Comparison of ENCODE assay signal across 19 mouse cellular contexts in the genomic region with DNA sequence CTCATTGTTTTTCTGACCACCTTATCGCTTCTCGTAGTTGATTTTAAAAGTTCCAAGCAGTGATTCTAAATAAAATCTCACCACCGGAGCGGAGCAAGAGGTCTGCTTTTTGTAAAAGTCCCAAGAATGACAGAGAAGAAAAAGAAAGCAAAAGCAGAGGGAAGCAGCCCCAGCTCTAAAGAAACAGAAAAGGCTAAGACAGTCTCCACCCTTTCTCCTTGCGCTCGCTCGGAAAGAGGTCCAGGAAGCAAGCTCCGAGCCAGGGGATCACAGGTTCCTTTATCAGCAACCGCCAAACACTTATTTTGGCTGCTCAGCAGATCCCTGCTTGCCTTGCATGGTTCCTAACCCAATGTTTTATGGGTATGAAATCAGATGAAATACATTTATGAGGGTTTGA.
DNase-seq lines count a peak whose midpoint lies in the region; ATAC-seq and TF ChIP-seq lines count a peak whose summit lies in the region.
"Had no signal": no experiment of that assay in that cellular context is flagged by ENCODE, and none has a peak within 500 bp of the region (broad histone marks: within the 10 kb centered on the region; RNA-seq: fewer than 3 reads in every experiment).

No protein-coding gene starts in this region.

- peak overlapping the region; percentile 27 for H3K4me3 ChIP-seq in heart, postnatal 0 days (ENCODE audit: low read depth, low read length)
- no peak overlapping the region for H3K4me3 ChIP-seq in stomach, embryonic 16.5 days (replicated peaks; ENCODE audit: low read length)
- no peak overlapping the region for H3K4me3 ChIP-seq in cerebellum, adult 2 months (replicated peaks; ENCODE audit: insufficient read depth, low read depth, low read length)
- H3K4me3 ChIP-seq: hindbrain, embryonic 10.5 days; kidney, embryonic 15.5 days had no signal

- H3K9ac ChIP-seq in heart, postnatal 0 days (replicated peaks; ENCODE audit: low read depth, low read length) = no peak overlapping the region
- no peak overlapping the region for H3K9ac ChIP-seq in stomach, embryonic 16.5 days (ENCODE audit: low read length)
- H3K9ac ChIP-seq: kidney, embryonic 15.5 days; liver, embryonic 14.5 days had no signal

- H3K9me3 ChIP-seq in heart, postnatal 0 days (replicated peaks; ENCODE audit: control insufficient read depth, low read length) = no peaks in the 10 kb centered on the region
- H3K9me3 ChIP-seq in stomach, embryonic 16.5 days (replicated peaks; ENCODE audit: control insufficient read depth, low read length) = no peaks in the 10 kb centered on the region
- H3K9me3 ChIP-seq: hindbrain, embryonic 10.5 days; kidney, embryonic 15.5 days had no signal

- H3K4me1 ChIP-seq in heart, postnatal 0 days (ENCODE audit: control insufficient read depth, insufficient read depth) = no peaks in the 10 kb centered on the region
- H3K4me1 ChIP-seq in stomach, embryonic 16.5 days (ENCODE audit: control insufficient read depth, insufficient read depth, low read length) = no peaks in the 10 kb centered on the region
- H3K4me1 ChIP-seq in cerebellum, adult 2 months (ENCODE audit: control insufficient read depth, insufficient read depth, low read length) = no peaks in the 10 kb centered on the region
- H3K4me1 ChIP-seq: kidney, embryonic 15.5 days had no signal

- DNase-seq in heart, adult 18-20 months = peak; percentile 22 to 35
- no peak for DNase-seq in heart, postnatal 4 days
- peak; percentile 18 to 28 for DNase-seq in heart, adult 9 months (ENCODE audit: low spot score in 2 of 2)
- peak; percentile 9 for DNase-seq in heart, postnatal 0 days (ENCODE audit: low spot score)
- DNase-seq in layer of hippocampus, postnatal 25 days (ENCODE audit: extremely low spot score in 1 of 2, low spot score in 1 of 2) = no peak
- no peak for DNase-seq in cerebellum, adult 2 months
- no peak for DNase-seq in gastrocnemius, adult 8-10 months (ENCODE audit: low spot score in 2 of 2)
- DNase-seq: adrenal gland, adult 8-10 months; cerebellum, adult 11 months; gastrocnemius, postnatal 14 days; lung, postnatal 10 days; right cerebral cortex, postnatal 25 days; thymus, postnatal 4 days had no signal

- H3K27ac ChIP-seq in heart, postnatal 0 days (ENCODE audit: low read depth) = no peak overlapping the region
- no peak overlapping the region for H3K27ac ChIP-seq in stomach, embryonic 16.5 days (ENCODE audit: low read length)
- no peak overlapping the region for H3K27ac ChIP-seq in cerebellum, adult 2 months (ENCODE audit: insufficient read depth, low read length)
- H3K27ac ChIP-seq: hindbrain, embryonic 10.5 days; kidney, embryonic 15.5 days; liver, embryonic 14.5 days had no signal

- no peaks in the 10 kb centered on the region for H3K27me3 ChIP-seq in heart, postnatal 0 days (ENCODE audit: control insufficient read depth, insufficient read depth, low read length)
- no peaks in the 10 kb centered on the region for H3K27me3 ChIP-seq in stomach, embryonic 16.5 days (ENCODE audit: control insufficient read depth, insufficient read depth, low read length)
- no peaks in the 10 kb centered on the region for H3K27me3 ChIP-seq in cerebellum, adult 2 months (ENCODE audit: control insufficient read depth, insufficient read depth, low read length)
- H3K27me3 ChIP-seq: CH12.LX; kidney, embryonic 15.5 days had no signal

- 30% methylated on average over 9 of the region's 9 CpGs for WGBS in heart, postnatal 0 days
- 50% methylated on average over 9 of the region's 9 CpGs for WGBS in stomach, embryonic 16.5 days
- 75% methylated on average over 9 of the region's 9 CpGs for WGBS in cerebellum, adult 2 months

- TF ChIP-seq EP300 in heart, postnatal 0 days (IDR thresholded peaks at IDR 0.05; ENCODE audit: low read depth) = no peak

- H3K4me2 ChIP-seq in heart, postnatal 0 days (ENCODE audit: low read depth, low read length) = peak overlapping the region; percentile 51
- H3K4me2 ChIP-seq in stomach, embryonic 16.5 days (ENCODE audit: low read depth, low read length) = peak overlapping the region; percentile 32
- H3K4me2 ChIP-seq: kidney, embryonic 15.5 days had no signal

- TF ChIP-seq POLR2A in cerebellum, adult 2 months (IDR thresholded peaks at IDR 0.05; ENCODE audit: borderline replicate concordance, insufficient read depth, low read length) = no peak

- no peak for ATAC-seq in heart, postnatal 0 days (ENCODE audit: insufficient read depth, low read depth)
- no peak for ATAC-seq in stomach, embryonic 16.5 days (ENCODE audit: insufficient read depth, low FRiP score)
- ATAC-seq: midbrain, embryonic 16.5 days had no signal

- H3K36me3 ChIP-seq in heart, postnatal 0 days (replicated peaks; ENCODE audit: control insufficient read depth, insufficient read depth, low read length) = no peaks in the 10 kb centered on the region
- H3K36me3 ChIP-seq in stomach, embryonic 16.5 days (ENCODE audit: control insufficient read depth, insufficient read depth, low read length) = no peaks in the 10 kb centered on the region
- H3K36me3 ChIP-seq: hindbrain, embryonic 10.5 days; kidney, embryonic 15.5 days had no signal

- TF ChIP-seq CTCF in heart, postnatal 0 days (IDR thresholded peaks at IDR 0.05; ENCODE audit: low read depth) = no peak
- no peak for TF ChIP-seq CTCF in cerebellum, adult 2 months (IDR thresholded peaks at IDR 0.05; ENCODE audit: borderline replicate concordance, insufficient read depth, low read depth, low read length)

Comparison
In these comparisons a context has a peak if more than half of its experiments do, and no peak if none do; other contexts are left out.
1. DNase-seq: peak in heart, adult 18-20 months (2 of 2), heart, adult 9 months (2 of 2) and heart, postnatal 0 days (single experiment); none in heart, postnatal 4 days (single experiment), layer of hippocampus, postnatal 25 days (0 of 2), cerebellum, adult 2 months (0 of 2) and gastrocnemius, adult 8-10 months (0 of 2).